Mouse (Mus musculus) thymus, adult 2 months (tissue): ENCODE data around the gene Zranb1.

ENCODE experiments used
- CTCF ChIP-seq: fragments of 200-500 bp; IDR thresholded peaks from 2 replicates; pipeline ENCODE4 v1.5.1; 2012; ENCODE audit warnings: mild to moderate bottlenecking, control low read depth, low read length, moderate library complexity, borderline replicate concordance; ENCODE audit not compliant: control insufficient read depth, poor library complexity, insufficient read depth; ENCODE audit errors: extremely low read depth
- POLR2A ChIP-seq: fragments of 200-500 bp; IDR thresholded peaks from 2 replicates; pipeline ENCODE4 v1.6.1; 2012; ENCODE audit warnings: mild to moderate bottlenecking, low read length, control low read depth, moderate library complexity; ENCODE audit not compliant: control insufficient read depth, poor library complexity, insufficient read depth; ENCODE audit errors: extremely low read depth

DNA sequence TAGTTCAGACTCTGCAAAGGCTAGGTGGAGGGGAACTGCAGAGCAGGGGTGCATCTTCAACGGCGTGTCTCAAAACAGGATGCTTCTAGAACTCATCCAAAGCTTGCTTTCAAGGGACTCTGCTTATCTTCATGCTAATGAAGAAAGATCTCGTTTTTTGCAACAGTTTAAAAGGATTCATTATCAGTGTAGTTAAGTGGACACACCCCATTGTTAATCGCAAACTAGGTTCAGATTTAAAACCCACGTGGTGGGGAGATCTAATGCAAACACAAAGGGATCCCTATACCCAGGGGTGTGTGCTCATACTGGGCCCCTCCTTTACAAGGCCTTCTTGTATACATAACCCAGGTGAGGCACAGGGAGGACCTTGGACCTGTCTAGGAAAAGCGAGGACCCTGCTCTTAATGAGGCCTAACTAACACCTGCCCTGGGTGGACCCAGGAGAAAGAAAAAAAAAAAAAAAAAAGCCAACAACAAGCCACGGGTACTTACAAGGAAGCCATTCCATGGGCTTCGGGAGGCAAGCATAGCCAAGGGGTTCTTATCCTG is 98.6 kb downstream of the Zranb1 start:
- TF ChIP-seq CTCF (no peak), POLR2A (no peak)
